19 mouse cellular contexts compared by ENCODE assay signal in the genomic region with DNA sequence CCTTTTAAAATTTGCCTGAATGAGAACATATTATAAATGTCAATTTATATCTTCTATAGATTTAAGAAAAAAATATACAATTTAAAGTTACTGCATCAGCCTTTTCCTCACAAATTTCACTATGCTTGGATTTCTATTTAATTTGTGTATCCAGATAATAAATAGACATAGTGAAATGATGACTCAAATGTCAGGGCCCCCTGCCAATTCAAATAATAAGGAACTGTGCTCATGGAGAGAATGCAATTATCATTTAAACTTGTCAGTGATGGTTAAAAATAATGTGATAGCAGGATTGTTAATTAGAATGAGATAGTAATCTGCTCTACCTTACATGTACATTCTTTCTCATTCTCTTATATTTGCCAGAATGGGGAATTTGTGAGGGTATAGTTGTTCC.
DNase-seq lines count a peak whose midpoint lies in the region; ATAC-seq and TF ChIP-seq lines count a peak whose summit lies in the region.
"Had no signal": no experiment of that assay in that cellular context is flagged by ENCODE, and none has a peak within 500 bp of the region (broad histone marks: within the 10 kb centered on the region; RNA-seq: fewer than 3 reads in every experiment).

No protein-coding gene starts in this region.

- no peaks in the 10 kb centered on the region for H3K4me1 ChIP-seq in forebrain, embryonic 14.5 days (ENCODE audit: control insufficient read depth, insufficient read depth, low read length)
- no peaks in the 10 kb centered on the region for H3K4me1 ChIP-seq in forebrain, embryonic 11.5 days (replicated peaks; ENCODE audit: control insufficient read depth, insufficient read depth, low read length)
- no peaks in the 10 kb centered on the region for H3K4me1 ChIP-seq in hindbrain, embryonic 12.5 days
- H3K4me1 ChIP-seq: forebrain, embryonic 12.5 days; midbrain, embryonic 12.5 days; neural tube, embryonic 12.5 days had no signal

- no peak for ATAC-seq in forebrain, embryonic 14.5 days
- ATAC-seq in forebrain, embryonic 11.5 days (replicated peaks; ENCODE audit: low FRiP score), result no peak
- no peak for ATAC-seq in hindbrain, embryonic 12.5 days (ENCODE audit: low FRiP score)
- ATAC-seq: hindbrain, postnatal 0 days; intestine, postnatal 0 days had no signal

- H3K4me2 ChIP-seq in forebrain, embryonic 14.5 days (ENCODE audit: low read length), result no peak overlapping the region
- H3K4me2 ChIP-seq in forebrain, embryonic 11.5 days (ENCODE audit: low read depth, low read length, severe bottlenecking), result no peak overlapping the region
- H3K4me2 ChIP-seq in hindbrain, embryonic 12.5 days (replicated peaks), result no peak overlapping the region
- H3K4me2 ChIP-seq: forebrain, embryonic 12.5 days; midbrain, embryonic 12.5 days; neural tube, embryonic 12.5 days had no signal

- H3K4me3 ChIP-seq in forebrain, embryonic 14.5 days (ENCODE audit: low read depth, low read length), result no peak overlapping the region
- H3K4me3 ChIP-seq in forebrain, embryonic 11.5 days (ENCODE audit: low read depth, low read length), result no peak overlapping the region
- H3K4me3 ChIP-seq in hindbrain, embryonic 12.5 days, result no peak overlapping the region
- H3K4me3 ChIP-seq: forebrain, embryonic 12.5 days; midbrain, embryonic 12.5 days; neural tube, embryonic 12.5 days had no signal

- no peaks in the 10 kb centered on the region for H3K9me3 ChIP-seq in forebrain, embryonic 14.5 days (replicated peaks; ENCODE audit: control insufficient read depth, low read length)
- H3K9me3 ChIP-seq in forebrain, embryonic 11.5 days (ENCODE audit: control insufficient read depth, low read length), result no peaks in the 10 kb centered on the region
- H3K9me3 ChIP-seq in hindbrain, embryonic 12.5 days (replicated peaks), result no peaks in the 10 kb centered on the region
- H3K9me3 ChIP-seq: forebrain, embryonic 12.5 days; midbrain, embryonic 12.5 days; neural tube, embryonic 12.5 days had no signal

- no peak overlapping the region for H3K9ac ChIP-seq in forebrain, embryonic 14.5 days (ENCODE audit: low read length)
- no peak overlapping the region for H3K9ac ChIP-seq in forebrain, embryonic 11.5 days (ENCODE audit: low read length)
- H3K9ac ChIP-seq in hindbrain, embryonic 12.5 days, result no peak overlapping the region
- H3K9ac ChIP-seq: forebrain, embryonic 12.5 days; midbrain, embryonic 12.5 days; neural tube, embryonic 12.5 days had no signal

- no peak for TF ChIP-seq CTCF in brain, embryonic 14.5 days (IDR thresholded peaks at IDR 0.05; ENCODE audit: borderline replicate concordance, extremely low read depth, insufficient read depth, insufficient read length)

- H3K27ac ChIP-seq in forebrain, embryonic 14.5 days (ENCODE audit: low read depth, low read length), result no peak overlapping the region
- H3K27ac ChIP-seq in forebrain, embryonic 11.5 days (ENCODE audit: low read depth, low read length), result no peak overlapping the region
- H3K27ac ChIP-seq in hindbrain, embryonic 12.5 days, result no peak overlapping the region
- H3K27ac ChIP-seq: forebrain, embryonic 12.5 days; hindbrain, postnatal 0 days; midbrain, embryonic 12.5 days; neural tube, embryonic 12.5 days had no signal

- H3K27me3 ChIP-seq in forebrain, embryonic 14.5 days (replicated peaks; ENCODE audit: control insufficient read depth, insufficient read depth, low read length), result no peaks in the 10 kb centered on the region
- no peaks in the 10 kb centered on the region for H3K27me3 ChIP-seq in forebrain, embryonic 11.5 days (ENCODE audit: control insufficient read depth, insufficient read depth, low read length)
- H3K27me3 ChIP-seq in hindbrain, embryonic 12.5 days, result no peaks in the 10 kb centered on the region
- H3K27me3 ChIP-seq: forebrain, embryonic 12.5 days; midbrain, embryonic 12.5 days; neural tube, embryonic 12.5 days had no signal

- TF ChIP-seq POLR2A in brain, embryonic 14.5 days (IDR thresholded peaks at IDR 0.05; ENCODE audit: borderline replicate concordance, extremely low read depth, insufficient read depth, insufficient read length, poor library complexity, severe bottlenecking), result no peak

- DNase-seq in forebrain, embryonic 14.5 days (ENCODE audit: low spot score), result peak; percentile 2
- no peak for DNase-seq in forebrain, embryonic 11.5 days (ENCODE audit: low spot score)
- peak; percentile 47 for DNase-seq in 3T3-L1 (ENCODE audit: low read depth, low spot score)
- peak; percentile 70 for DNase-seq in Muller cell, postnatal 12 days (ENCODE audit: inconsistent ontology term)
- DNase-seq in brain, embryonic 14.5 days (ENCODE audit: low read depth), result peak; percentile 13
- no peak for DNase-seq in retina, embryonic 14.5 days (ENCODE audit: low spot score)
- DNase-seq: gastrocnemius, postnatal 10 days; heart, adult 11 months; kidney, postnatal 36 days; left cerebral cortex, postnatal 4 days; liver; lung, postnatal 10 days; thymus, postnatal 25 days had no signal

- H3K36me3 ChIP-seq in forebrain, embryonic 14.5 days (ENCODE audit: control insufficient read depth, insufficient read depth, low read length), result 0 out of 2 replicates have a peak, but pooled peaks cover 6% of the 10 kb centered on the region
- H3K36me3 ChIP-seq in forebrain, embryonic 11.5 days (ENCODE audit: control insufficient read depth, insufficient read depth, low read length), result no peaks in the 10 kb centered on the region
- no peaks in the 10 kb centered on the region for H3K36me3 ChIP-seq in hindbrain, embryonic 12.5 days
- H3K36me3 ChIP-seq: midbrain, embryonic 12.5 days had no signal

Comparison
In these comparisons a context has a peak if more than half of its experiments do, and no peak if none do; other contexts are left out.
1. DNase-seq: peak in forebrain, embryonic 14.5 days (single experiment), 3T3-L1 (single experiment), Muller cell, postnatal 12 days (single experiment) and brain, embryonic 14.5 days (single experiment); none in forebrain, embryonic 11.5 days (single experiment) and retina, embryonic 14.5 days (single experiment).